Mouse (Mus musculus) forebrain, postnatal 0 days (tissue): ENCODE data around the gene Galnt6. TPM values are rescaled to one million over a fixed set of nuclear protein-coding genes. Genes with fewer than 3 reads are reported as not detected.

ENCODE experiments used
- ATAC-seq: fragments of 200-750 bp; cut with Nextera tagmentation; 2 replicates; pipeline ENCODE4 v1.8.0; 2017; ENCODE audit warnings: mild to moderate bottlenecking, moderate library complexity
- DNase-seq: peaks from one replicate; pipeline ENCODE4 v3.0.0-alpha.2; 2015
- H3K27ac ChIP-seq: fragments of 300-500 bp; sonication (generic); 2 replicates; pipeline ENCODE4 v1.5.1; 2014; ENCODE audit warnings: low read depth, mild to moderate bottlenecking, antibody characterized with exemption, low read length, moderate library complexity, mixed read lengths
- H3K27me3 ChIP-seq: fragments of 300-500 bp; sonication (generic); 2 replicates; pipeline ENCODE4 v1.6.1; 2014; ENCODE audit warnings: mild to moderate bottlenecking, low read length, mixed read lengths; ENCODE audit not compliant: insufficient read depth
- H3K36me3 ChIP-seq: fragments of 300-500 bp; sonication (generic); 2 replicates; pipeline ENCODE4 v1.6.1; 2014; ENCODE audit warnings: mild to moderate bottlenecking, moderate library complexity; ENCODE audit not compliant: insufficient read depth
- H3K4me1 ChIP-seq: fragments of 300-500 bp; sonication (generic); 2 replicates; pipeline ENCODE4 v1.6.1; 2014; ENCODE audit warnings: antibody characterized with exemption; ENCODE audit not compliant: insufficient read depth
- H3K4me2 ChIP-seq: fragments of 300-500 bp; sonication (generic); 2 replicates; pipeline ENCODE4 v1.6.1; 2014; ENCODE audit warnings: low read depth, mild to moderate bottlenecking, moderate library complexity
- H3K4me3 ChIP-seq: fragments of 300-500 bp; sonication (generic); 2 replicates; pipeline ENCODE4 v1.5.1; 2014; ENCODE audit warnings: low read depth, low read length, mixed read lengths
- H3K9ac ChIP-seq: fragments of 300-500 bp; sonication (generic); 2 replicates; pipeline ENCODE4 v1.6.1; 2014; ENCODE audit warnings: mild to moderate bottlenecking
- H3K9me3 ChIP-seq: fragments of 300-500 bp; sonication (generic); 2 replicates; pipeline ENCODE4 v1.6.1; 2016; ENCODE audit warnings: low read length
- CTCF ChIP-seq: sonication (generic); IDR thresholded peaks from 2 replicates; pipeline ENCODE4 v1.5.1; 2016; ENCODE audit warnings: antibody characterized with exemption, control low read depth, low read depth
- WGBS: fragments of 180-500 bp; shearing (Covaris S2); extraction: QIAGEN DNeasy Blood & Tissue Kit; methylation state at CpG from one replicate; pipeline ENCODE4 v1.1.7; 2014; 5-methylcytosine and 5-hydroxymethylcytosine counted together
- polyA plus RNA-seq: library from polyadenylated mRNA; unstranded; fragments of >200 nt; fragmentation: Nextera tagmentation; extraction: Ambion mirVana; gene quantifications from 2 replicates; pipeline ENCODE4 v1.2.1, GENCODE M21; 2015
- total RNA-seq: library from RNA; depleted of rRNA; stranded (reverse); fragments of >200 nt; gene quantifications from 2 replicates; pipeline ENCODE4 v1.2.3, GENCODE M21; 2014

The Galnt6 gene
- total and polyA plus RNA-seq, 2 experiments from 2014 or later: 0.47 to 1.5 TPM

DNA sequence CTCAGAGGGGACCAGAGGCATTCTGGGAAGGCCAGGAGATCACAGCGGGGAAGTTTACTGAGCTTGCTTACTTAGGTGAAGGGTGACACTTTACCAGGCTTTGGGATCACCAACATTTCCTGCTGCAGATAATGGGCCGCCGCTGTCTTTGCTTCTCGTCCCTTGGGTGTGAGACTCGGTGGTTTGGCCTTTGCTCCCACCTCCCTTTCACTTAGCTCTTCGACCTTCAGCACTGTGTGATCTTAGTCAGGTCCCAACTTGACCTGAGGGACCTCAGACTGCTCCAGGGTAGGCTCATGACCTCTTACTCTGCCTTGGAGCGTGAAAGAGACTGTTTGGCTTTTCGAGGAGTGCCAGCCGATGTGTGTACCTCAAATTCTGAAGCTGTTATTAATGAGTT is 1.9 kb upstream of the Galnt6 start:
- no peaks in the 10 kb centered on the region for H3K36me3 ChIP-seq
- no peak overlapping the region for H3K4me3 ChIP-seq
- no peak for TF ChIP-seq CTCF
- no peak overlapping the region for H3K27ac ChIP-seq
- no peak overlapping the region for H3K4me2 ChIP-seq
- peaks cover 33% of the 10 kb centered on the region for H3K27me3 ChIP-seq
- DNase-seq (no peak), ATAC-seq (no peak)
- no peaks in the 10 kb centered on the region for H3K9me3 ChIP-seq
- H3K9ac ChIP-seq: no peak overlapping the region
- 56% methylated on average over 9 of the region's 9 CpGs for WGBS
- no peaks in the 10 kb centered on the region for H3K4me1 ChIP-seq

DNA sequence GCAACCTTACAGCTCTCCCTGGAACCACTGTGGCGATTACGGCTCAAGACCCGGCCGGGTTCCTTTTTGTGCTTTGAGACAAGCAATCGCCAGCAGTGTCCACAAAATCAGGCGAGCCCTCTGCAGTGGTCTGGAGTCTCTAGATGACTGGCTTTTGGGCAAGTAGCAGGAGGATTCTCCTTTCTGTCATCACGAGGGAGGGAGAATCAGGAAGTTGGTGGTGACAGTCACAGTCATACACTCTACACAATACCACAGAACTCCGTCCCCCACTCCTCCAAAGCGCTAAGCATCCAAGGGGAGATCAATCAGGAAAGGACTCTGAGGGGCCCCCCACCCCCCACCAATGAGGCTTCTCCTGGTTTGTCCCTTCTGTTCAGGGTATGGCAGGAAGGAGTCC is 590 bp downstream of the Galnt6 start:
- TF ChIP-seq CTCF: no peak
- DNase-seq (no peak), ATAC-seq (no peak)
- Histone ChIP-seq H3K27ac (no peak overlapping the region), H3K4me1 (no peaks in the 10 kb centered on the region), H3K4me3 (peak overlapping the region; percentile 30), H3K4me2 (peak overlapping the region; percentile 52), H3K9me3 (no peaks in the 10 kb centered on the region), H3K9ac (0 out of 2 replicates have a peak overlapping the region, but pooled peaks have one; percentile 10), H3K36me3 (no peaks in the 10 kb centered on the region), H3K27me3 (peaks cover 33% of the 10 kb centered on the region)
- WGBS: 26% methylated on average over 9 of the region's 9 CpGs

DNA sequence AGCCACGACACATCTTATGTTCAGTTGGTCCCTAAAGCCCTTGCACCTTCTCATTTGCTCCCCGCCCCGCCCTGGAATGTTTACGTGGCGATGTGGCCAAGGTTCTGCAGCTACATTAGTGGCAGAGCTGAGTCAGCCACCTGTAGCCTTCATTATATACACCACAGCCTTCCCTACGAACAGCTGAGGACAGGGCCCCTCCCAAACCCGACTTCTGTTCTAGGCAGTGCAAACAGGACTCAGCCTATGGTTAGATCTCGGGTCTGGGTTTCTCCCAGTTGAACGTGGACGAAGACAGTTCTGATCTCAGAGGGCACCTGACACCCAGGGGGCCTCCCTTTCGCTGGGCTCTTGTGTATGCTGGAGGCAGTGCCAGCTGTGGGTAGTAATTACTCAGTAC is 1.3 kb downstream of the Galnt6 start:
- H3K27me3 ChIP-seq: peaks cover 33% of the 10 kb centered on the region
- no peak for DNase-seq
- no peak overlapping the region for H3K27ac ChIP-seq
- H3K9ac ChIP-seq: no peak overlapping the region
- H3K4me1 ChIP-seq: no peaks in the 10 kb centered on the region
- no peak for TF ChIP-seq CTCF
- ATAC-seq: no peak
- H3K4me3 ChIP-seq: no peak overlapping the region
- H3K4me2 ChIP-seq: no peak overlapping the region
- 85% methylated on average over 11 of the region's 11 CpGs for WGBS
- no peaks in the 10 kb centered on the region for H3K9me3 ChIP-seq
- H3K36me3 ChIP-seq: no peaks in the 10 kb centered on the region

DNA sequence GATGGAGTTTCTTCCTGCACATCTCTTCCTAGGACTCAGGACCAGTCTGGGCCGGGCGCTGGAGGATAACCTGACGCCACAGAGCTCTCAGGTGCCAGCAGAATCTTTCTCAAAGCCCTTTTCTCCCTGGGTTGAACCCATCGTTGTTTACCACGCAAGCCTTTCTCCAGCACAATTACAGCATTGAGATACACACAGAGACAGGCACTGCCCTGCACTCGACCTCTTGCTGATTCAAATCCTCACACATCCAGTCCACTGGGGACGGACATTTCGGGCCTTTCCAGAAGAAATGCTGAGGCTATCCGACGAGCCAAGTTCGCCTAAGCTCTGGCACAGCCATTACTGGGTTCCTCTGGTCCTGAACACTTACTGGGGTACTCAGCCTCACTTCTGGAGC is 2.5 kb downstream of the Galnt6 start:
- DNase-seq (no peak), ATAC-seq (no peak)
- no peaks in the 10 kb centered on the region for H3K4me1 ChIP-seq
- no peak overlapping the region for H3K27ac ChIP-seq
- no peak overlapping the region for H3K4me3 ChIP-seq
- H3K36me3 ChIP-seq: no peaks in the 10 kb centered on the region
- no peak overlapping the region for H3K4me2 ChIP-seq
- H3K9me3 ChIP-seq: no peaks in the 10 kb centered on the region
- H3K27me3 ChIP-seq: peaks cover 33% of the 10 kb centered on the region
- no peak for TF ChIP-seq CTCF
- no peak overlapping the region for H3K9ac ChIP-seq
- 86% methylated on average over 11 of the region's 11 CpGs for WGBS

DNA sequence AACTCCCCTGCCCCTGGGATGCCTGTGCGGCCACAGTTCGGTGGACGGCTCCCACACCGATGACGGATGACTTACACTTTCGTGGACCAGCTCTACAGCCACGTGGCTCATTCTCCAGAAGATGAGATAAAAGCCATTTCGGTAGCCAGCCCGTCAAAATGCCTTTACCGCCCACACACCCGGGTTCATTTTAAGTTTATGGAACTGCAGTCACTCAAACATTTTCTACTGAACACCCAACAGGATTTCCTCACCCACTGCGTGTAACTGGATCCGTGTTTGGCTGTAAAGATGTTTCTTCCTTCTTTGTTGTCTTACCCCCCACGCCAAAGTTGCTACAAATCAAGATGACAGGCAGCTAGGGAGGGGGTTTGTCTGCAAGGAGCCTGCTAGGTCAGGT is 5.7 kb downstream of the Galnt6 start:
- peaks cover 12% of the 10 kb centered on the region for H3K27me3 ChIP-seq
- DNase-seq: no peak
- no peak for ATAC-seq
- no peak for TF ChIP-seq CTCF
- H3K4me3 ChIP-seq: no peak overlapping the region
- H3K27ac ChIP-seq: no peak overlapping the region
- 85% methylated on average over 14 of the region's 14 CpGs for WGBS
- H3K4me2 ChIP-seq: no peak overlapping the region
- no peaks in the 10 kb centered on the region for H3K9me3 ChIP-seq
- no peaks in the 10 kb centered on the region for H3K36me3 ChIP-seq
- H3K4me1 ChIP-seq: no peaks in the 10 kb centered on the region
- no peak overlapping the region for H3K9ac ChIP-seq

DNA sequence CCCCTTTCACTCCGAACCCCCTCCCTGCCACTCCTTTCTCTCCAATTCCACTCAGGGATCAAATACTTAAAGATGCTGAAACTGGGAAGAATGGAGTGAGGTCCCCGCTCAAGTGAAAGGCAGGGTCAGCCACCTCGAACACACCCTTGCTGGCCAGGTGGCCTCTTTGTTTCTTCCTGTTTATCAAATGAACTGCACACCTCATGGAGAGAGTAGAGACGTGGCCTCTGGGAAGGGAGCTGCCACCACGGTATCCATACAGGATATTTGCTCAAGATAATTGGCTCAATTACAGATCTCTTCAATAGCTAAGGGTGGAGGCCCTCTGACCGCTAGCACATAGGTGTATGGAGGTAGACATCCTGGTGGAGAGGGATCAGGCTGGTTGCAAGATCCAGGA is 6.6 kb downstream of the Galnt6 start:
- Histone ChIP-seq H3K27ac (no peak overlapping the region), H3K27me3 (peaks cover 2% of the 10 kb centered on the region; the same call in 1 of the 2 replicates), H3K4me1 (no peaks in the 10 kb centered on the region), H3K9ac (no peak overlapping the region), H3K4me3 (no peak overlapping the region), H3K4me2 (no peak overlapping the region), H3K9me3 (no peaks in the 10 kb centered on the region), H3K36me3 (no peaks in the 10 kb centered on the region)
- DNase-seq (no peak), ATAC-seq (no peak)
- 75% methylated on average over 6 of the region's 6 CpGs for WGBS
- no peak for TF ChIP-seq CTCF

DNA sequence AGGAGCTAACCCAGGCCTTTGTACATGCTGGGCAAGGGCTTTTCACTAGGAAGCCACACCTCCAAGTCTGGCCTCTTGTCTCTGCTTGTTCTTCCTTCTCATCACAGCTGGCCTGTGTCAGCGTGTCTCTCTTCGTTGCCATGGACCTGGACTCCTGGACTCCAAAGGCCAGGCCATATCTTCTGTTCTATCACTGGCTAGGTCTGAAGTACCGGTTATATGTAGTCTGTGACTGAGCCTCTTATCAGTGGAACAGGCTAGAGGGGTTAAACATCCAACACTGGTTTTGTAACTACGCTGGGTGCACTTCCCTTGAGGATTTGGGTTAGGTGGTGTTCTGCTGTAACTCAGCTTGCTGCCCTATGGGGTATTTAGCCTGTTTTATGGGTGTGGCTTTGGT is 7.2 kb downstream of the Galnt6 start:
- Histone ChIP-seq H3K27ac (no peak overlapping the region), H3K9ac (no peak overlapping the region), H3K27me3 (no peaks in the 10 kb centered on the region), H3K4me2 (no peak overlapping the region), H3K36me3 (no peaks in the 10 kb centered on the region), H3K4me1 (no peaks in the 10 kb centered on the region), H3K4me3 (no peak overlapping the region), H3K9me3 (no peaks in the 10 kb centered on the region)
- TF ChIP-seq CTCF: no peak
- DNase-seq (no peak), ATAC-seq (no peak)
- WGBS: 68% methylated on average over 4 of the region's 4 CpGs

DNA sequence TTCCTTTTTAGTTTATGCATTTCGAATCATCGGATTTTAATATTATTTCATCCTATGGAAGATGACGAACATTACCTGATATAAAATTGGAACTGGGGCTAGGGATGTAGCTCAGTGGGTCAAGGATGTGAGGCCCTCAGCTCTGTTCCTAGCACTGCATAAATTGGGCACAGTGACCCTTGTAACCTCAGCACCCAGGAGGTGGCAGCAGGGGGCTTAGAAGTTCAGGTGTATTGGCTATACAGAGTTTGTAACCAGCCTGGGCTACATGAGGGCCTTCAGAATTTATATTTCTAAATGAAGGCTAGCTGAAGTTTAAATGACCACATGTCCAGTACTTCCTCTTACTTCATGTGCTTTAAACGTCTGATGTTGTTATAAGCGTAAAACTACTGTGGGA is 7.7 kb downstream of the Galnt6 start:
- TF ChIP-seq CTCF: no peak
- ATAC-seq (no peak), DNase-seq (no peak)
- Histone ChIP-seq H3K27me3 (no peaks in the 10 kb centered on the region), H3K36me3 (no peaks in the 10 kb centered on the region), H3K4me1 (no peaks in the 10 kb centered on the region), H3K9ac (no peak overlapping the region), H3K9me3 (no peaks in the 10 kb centered on the region), H3K4me2 (no peak overlapping the region), H3K4me3 (no peak overlapping the region), H3K27ac (no peak overlapping the region)
- WGBS: 88% methylated on average over 5 of the region's 5 CpGs
